Mouse (Mus musculus) heart, adult 11 months (tissue): ENCODE results near the gene Olfr952.

ENCODE experiments used
- DNase-seq: peaks from one replicate; pipeline ENCODE4 v3.0.0; 2022

Gene Olfr952

GRCm38 (mm10) chr9:39427048-39427447 lies at the start of gene Olfr952:
TSS of gene Olfr952 (minus strand) at chr9:39427148.
- no peak for DNase-seq

GRCm38 (mm10) chr9:39471844-39472243 lies 44.9 kb upstream of the Olfr952 start, which contains the start of gene Olfr955:
TSS of gene Olfr955 (minus strand) at chr9:39471944.
- no peak for DNase-seq

- no peak for DNase-seq
Observed at GRCm38 (mm10) chr9:39456401-39456800, 29.5 kb upstream of the Olfr952 start, which contains the start of gene Olfr954. TSS of gene Olfr954 (plus strand) at chr9:39456701.

DNA sequence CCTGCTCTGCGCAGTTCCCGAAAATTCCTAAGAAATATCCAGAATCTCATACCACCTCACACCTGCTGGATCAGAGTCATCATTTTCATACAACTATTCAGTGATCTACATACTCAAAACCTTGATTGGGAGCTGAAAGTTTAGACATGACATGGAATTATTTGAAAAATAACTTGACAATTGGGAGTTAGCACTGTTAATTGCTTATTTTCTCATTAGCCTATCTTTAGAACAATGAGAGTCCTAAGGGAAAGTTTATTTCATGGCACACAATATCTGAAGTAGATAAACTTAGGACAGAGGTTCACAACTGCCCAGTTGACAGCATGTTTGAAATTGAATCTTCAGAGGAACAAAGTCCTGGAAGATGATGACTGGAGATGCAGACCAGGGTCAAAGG lies 39.8 kb downstream of the Olfr952 start, which contains the start of gene Olfr951:
TSS of gene Olfr951 (plus strand) at position 301 of the 400 bp plus-strand sequence.
- no peak for DNase-seq
